Mouse (Mus musculus): Measurements from ENCODE around the gene Mcu. TPM values are rescaled to one million over a fixed set of nuclear protein-coding genes. Genes with fewer than 3 reads are reported as not detected.

Mcu gene
- polyA plus RNA-seq, 1 experiment = 15.7 TPM

GRCm38 (mm10) chr10:59441735-59442134 lies 174.8 kb downstream of the Mcu start, which contains the start of gene Oit3:
Gene Oit3, minus strand, starts transcription at chr10:59441778.
- H3K4me1 ChIP-seq (ENCODE audit: control insufficient read depth, insufficient read depth, insufficient read length, low read length) = peaks cover 24% of the 10 kb centered on the region
- H3K4me3 ChIP-seq (ENCODE audit: insufficient read depth, low read depth, low read length) = no peak within 1 kb of the TSS
- H3K27ac ChIP-seq (replicated peaks; ENCODE audit: low read depth, low read length) = no peak within 1 kb of the TSS

GRCm38 (mm10) chr10:59440177-59440576 lies 176.3 kb downstream of the Mcu start:
- peaks cover 24% of the 10 kb centered on the region for H3K4me1 ChIP-seq (ENCODE audit: control insufficient read depth, insufficient read depth, insufficient read length, low read length)
- H3K4me3 ChIP-seq (ENCODE audit: insufficient read depth, low read depth, low read length) = no peak overlapping the region
- H3K27ac ChIP-seq (replicated peaks; ENCODE audit: low read depth, low read length) = peak overlapping the region; percentile 11; the same call in 1 of the 2 replicates

GRCm38 (mm10) chr10:59439508-59439931 lies 177.0 kb downstream of the Mcu start:
- Histone ChIP-seq H3K4me3 (ENCODE audit: insufficient read depth, low read depth, low read length) (no peak overlapping the region), H3K4me1 (ENCODE audit: control insufficient read depth, insufficient read depth, insufficient read length, low read length) (peaks cover 24% of the 10 kb centered on the region), H3K27ac (replicated peaks; ENCODE audit: low read depth, low read length) (peak overlapping the region; percentile 48; the same call in 1 of the 2 replicates)

- Histone ChIP-seq H3K4me1 (ENCODE audit: control insufficient read depth, insufficient read depth, insufficient read length, low read length) (peaks cover 24% of the 10 kb centered on the region), H3K27ac (replicated peaks; ENCODE audit: low read depth, low read length) (no peak overlapping the region), H3K4me3 (ENCODE audit: insufficient read depth, low read depth, low read length) (no peak overlapping the region)
Measured at GRCm38 (mm10) chr10:59438651-59439050, 177.8 kb downstream of the Mcu start.

GRCm38 (mm10) chr10:59435746-59436145 lies 180.7 kb downstream of the Mcu start:
- no peak overlapping the region for H3K27ac ChIP-seq (replicated peaks; ENCODE audit: low read depth, low read length)
- no peak overlapping the region for H3K4me3 ChIP-seq (ENCODE audit: insufficient read depth, low read depth, low read length)
- peaks cover 22% of the 10 kb centered on the region for H3K4me1 ChIP-seq (ENCODE audit: control insufficient read depth, insufficient read depth, insufficient read length, low read length)

GRCm38 (mm10) chr10:59430701-59431218 lies 185.7 kb downstream of the Mcu start:
- H3K27ac ChIP-seq (replicated peaks; ENCODE audit: low read depth, low read length) = no peak overlapping the region
- no peak overlapping the region for H3K4me3 ChIP-seq (ENCODE audit: insufficient read depth, low read depth, low read length)
- H3K4me1 ChIP-seq (ENCODE audit: control insufficient read depth, insufficient read depth, insufficient read length, low read length) = peaks cover 6% of the 10 kb centered on the region

GRCm38 (mm10) chr10:59429448-59430135 lies 186.9 kb downstream of the Mcu start:
- no peak overlapping the region for H3K4me3 ChIP-seq (ENCODE audit: insufficient read depth, low read depth, low read length)
- peaks cover 6% of the 10 kb centered on the region for H3K4me1 ChIP-seq (ENCODE audit: control insufficient read depth, insufficient read depth, insufficient read length, low read length)
- H3K27ac ChIP-seq (replicated peaks; ENCODE audit: low read depth, low read length) = no peak overlapping the region

- Histone ChIP-seq H3K27ac (replicated peaks; ENCODE audit: low read depth, low read length) (no peak overlapping the region), H3K4me1 (ENCODE audit: control insufficient read depth, insufficient read depth, insufficient read length, low read length) (peaks cover 10% of the 10 kb centered on the region), H3K4me3 (ENCODE audit: insufficient read depth, low read depth, low read length) (no peak overlapping the region)
Measured at GRCm38 (mm10) chr10:59426371-59426770, 190.1 kb downstream of the Mcu start.

- Histone ChIP-seq H3K4me1 (ENCODE audit: control insufficient read depth, insufficient read depth, insufficient read length, low read length) (0 out of 2 replicates have a peak, but pooled peaks cover 4% of the 10 kb centered on the region), H3K27ac (replicated peaks; ENCODE audit: low read depth, low read length) (no peak overlapping the region), H3K4me3 (ENCODE audit: insufficient read depth, low read depth, low read length) (no peak overlapping the region)
Measured at GRCm38 (mm10) chr10:59425369-59425768, 191.1 kb downstream of the Mcu start.

- Histone ChIP-seq H3K27ac (replicated peaks; ENCODE audit: low read depth, low read length) (0 out of 2 replicates have a peak overlapping the region, but pooled peaks have one; percentile 10), H3K4me1 (ENCODE audit: control insufficient read depth, insufficient read depth, insufficient read length, low read length) (0 out of 2 replicates have a peak, but pooled peaks cover 4% of the 10 kb centered on the region), H3K4me3 (ENCODE audit: insufficient read depth, low read depth, low read length) (no peak overlapping the region)
Measured at GRCm38 (mm10) chr10:59424453-59424852, 192.0 kb downstream of the Mcu start.

GRCm38 (mm10) chr10:59419516-59419915 lies 197.0 kb downstream of the Mcu start:
- H3K4me3 ChIP-seq (ENCODE audit: insufficient read depth, low read depth, low read length) = no peak overlapping the region
- 0 out of 2 replicates have a peak, but pooled peaks cover 4% of the 10 kb centered on the region for H3K4me1 ChIP-seq (ENCODE audit: control insufficient read depth, insufficient read depth, insufficient read length, low read length)
- H3K27ac ChIP-seq (replicated peaks; ENCODE audit: low read depth, low read length) = no peak overlapping the region

- Histone ChIP-seq H3K4me1 (ENCODE audit: control insufficient read depth, insufficient read depth, insufficient read length, low read length) (no peaks in the 10 kb centered on the region), H3K4me3 (ENCODE audit: insufficient read depth, low read depth, low read length) (no peak overlapping the region), H3K27ac (replicated peaks; ENCODE audit: low read depth, low read length) (no peak overlapping the region)
Measured at GRCm38 (mm10) chr10:59416623-59417022, 199.9 kb downstream of the Mcu start.

- Histone ChIP-seq H3K4me1 (ENCODE audit: control insufficient read depth, insufficient read depth, insufficient read length, low read length) (no peaks in the 10 kb centered on the region), H3K4me3 (ENCODE audit: insufficient read depth, low read depth, low read length) (no peak overlapping the region), H3K27ac (replicated peaks; ENCODE audit: low read depth, low read length) (no peak overlapping the region)
Measured at GRCm38 (mm10) chr10:59413711-59414110, 202.8 kb downstream of the Mcu start.

- Histone ChIP-seq H3K27ac (replicated peaks; ENCODE audit: low read depth, low read length) (no peak overlapping the region), H3K4me1 (ENCODE audit: control insufficient read depth, insufficient read depth, insufficient read length, low read length) (no peaks in the 10 kb centered on the region)
Measured at GRCm38 (mm10) chr10:59410264-59410663, 206.2 kb downstream of the Mcu start.

GRCm38 (mm10) chr10:59408499-59408898 lies 208.0 kb downstream of the Mcu start:
- Histone ChIP-seq H3K27ac (replicated peaks; ENCODE audit: low read depth, low read length) (no peak overlapping the region), H3K4me1 (ENCODE audit: control insufficient read depth, insufficient read depth, insufficient read length, low read length) (no peaks in the 10 kb centered on the region)

More at GRCm38 (mm10) chr10:59410264-59410663, 206.2 kb downstream of the Mcu start:
- no peak overlapping the region for H3K4me3 ChIP-seq (ENCODE audit: insufficient read depth, low read depth, low read length)

GRCm38 (mm10) chr10:59403793-59404149 lies 212.7 kb downstream of the Mcu start:
- Histone ChIP-seq H3K27ac (replicated peaks; ENCODE audit: low read depth, low read length) (no peak overlapping the region), H3K4me3 (ENCODE audit: insufficient read depth, low read depth, low read length) (no peak overlapping the region), H3K4me1 (ENCODE audit: control insufficient read depth, insufficient read depth, insufficient read length, low read length) (no peaks in the 10 kb centered on the region)

More at GRCm38 (mm10) chr10:59408499-59408898, 208.0 kb downstream of the Mcu start:
- no peak overlapping the region for H3K4me3 ChIP-seq (ENCODE audit: insufficient read depth, low read depth, low read length)

All from brown adipose tissue, adult 24 weeks (tissue).